Mouse (Mus musculus): Measurements from ENCODE around the gene Gm42906.

Gm42906 gene

DNA sequence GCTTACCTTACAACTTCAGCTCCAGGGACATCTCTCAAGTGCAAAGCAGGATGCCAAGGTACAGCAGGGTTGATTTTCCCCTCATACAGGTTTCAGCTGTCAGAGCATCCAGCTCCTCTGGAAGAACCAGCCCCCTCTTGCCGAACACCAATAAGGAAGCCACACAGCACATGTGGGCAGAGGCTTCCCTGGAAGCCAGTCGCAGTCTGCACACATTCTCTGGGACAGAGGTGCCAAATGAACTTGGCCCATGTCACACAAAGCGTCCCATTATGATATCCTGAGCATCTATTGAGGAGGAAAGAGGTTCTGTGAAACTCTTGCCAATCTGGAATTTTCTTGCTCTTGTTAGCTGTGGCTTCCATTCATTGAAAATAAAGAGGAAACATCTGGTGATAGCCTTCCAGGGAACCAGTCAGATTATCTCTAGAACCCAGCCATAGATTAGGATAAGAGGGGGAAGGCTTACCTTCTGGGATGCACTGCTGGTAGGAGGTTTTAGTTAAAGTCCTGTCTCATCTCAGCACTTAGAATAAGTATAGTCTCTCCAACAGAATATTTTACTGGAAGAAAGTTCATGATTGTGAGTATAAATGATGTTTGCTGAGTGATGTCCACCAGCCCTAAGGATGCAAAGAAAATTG lies at the start of gene Gm42906:
Gene Gm42906, minus strand, starts transcription at position 51 of the 644 bp plus-strand sequence.
- DNase-seq, result no peak

DNA sequence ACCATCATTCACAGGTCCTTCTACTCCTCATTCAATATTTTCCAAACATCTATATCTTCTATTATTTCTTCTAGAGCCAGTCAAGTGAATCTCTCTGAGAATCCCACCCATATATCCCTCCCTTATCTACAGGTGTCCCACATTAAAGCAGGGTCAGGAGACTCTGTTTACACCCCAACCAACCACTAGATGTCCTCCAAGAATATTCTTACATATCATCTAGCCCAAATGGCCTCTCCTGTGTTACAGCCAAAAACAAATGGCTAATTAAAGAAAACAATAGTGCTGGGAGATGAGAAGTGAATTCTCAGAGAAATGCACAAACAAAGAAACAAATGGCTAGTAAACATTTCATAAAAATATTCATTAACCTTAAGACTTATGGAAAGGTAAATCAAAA lies 17.7 kb upstream of the Gm42906 start:
- DNase-seq, result no peak

GRCm38 (mm10) chr5:151435106-151435505 lies 7.1 kb upstream of the Gm42906 start:
- no peak for DNase-seq

DNA sequence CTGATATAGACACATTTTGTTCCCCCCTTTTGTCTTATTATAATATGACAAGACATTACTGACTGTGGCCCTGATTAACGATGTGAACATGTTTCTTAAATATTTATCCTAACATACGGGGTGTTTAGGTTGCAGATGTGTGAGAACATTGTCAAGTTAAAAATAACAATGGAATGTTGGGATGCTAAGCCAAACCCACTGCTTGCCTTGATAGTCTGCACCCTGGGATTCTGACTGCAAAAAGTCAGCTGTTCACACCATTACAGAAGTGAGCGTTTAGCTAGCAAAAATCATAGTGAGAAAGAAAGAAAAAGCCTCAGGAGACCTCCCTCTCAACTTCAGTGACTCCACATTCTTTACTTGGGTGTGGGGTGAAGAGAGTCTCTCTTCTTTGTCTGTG lies 1.5 kb downstream of the Gm42906 start:
- no peak for DNase-seq

DNA sequence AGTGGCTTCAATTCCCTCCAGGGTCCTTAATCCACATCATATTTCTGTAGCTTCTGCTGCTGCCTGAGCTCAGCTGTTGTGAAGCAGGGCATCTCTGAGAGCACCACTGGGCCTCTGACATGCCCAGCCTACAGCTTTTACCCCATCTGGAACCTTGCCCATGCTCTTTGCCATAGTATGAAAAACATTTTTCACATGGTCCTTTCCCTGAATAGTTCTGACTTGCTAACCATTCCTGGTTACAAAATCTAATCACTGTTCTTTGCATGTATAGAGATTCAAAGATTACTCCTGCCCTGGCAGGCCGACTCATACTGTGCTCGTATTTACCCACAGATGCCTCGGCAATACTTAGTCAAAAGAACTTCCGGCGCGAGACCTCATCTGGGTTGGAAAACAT lies 5.3 kb downstream of the Gm42906 start:
- no peak for DNase-seq

DNA sequence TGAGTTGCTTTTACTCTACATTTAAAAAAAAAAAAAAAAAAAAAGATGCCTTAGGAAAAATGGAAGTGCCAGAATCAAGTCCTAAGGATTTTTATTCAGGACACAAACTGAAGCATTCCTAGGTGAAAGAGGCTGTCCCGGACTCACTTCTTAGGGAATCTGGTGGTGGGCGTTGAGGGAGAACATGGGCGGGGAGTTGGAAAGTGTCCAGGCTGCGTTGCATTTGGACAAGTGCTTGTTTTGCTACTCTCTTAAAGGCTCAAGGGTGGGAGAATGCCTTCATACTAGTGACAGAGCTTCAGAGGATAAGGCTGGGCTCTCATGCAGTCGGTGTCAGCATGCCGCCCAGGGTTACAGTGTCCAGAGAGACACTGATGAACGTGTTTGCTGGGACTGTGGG lies 6.1 kb downstream of the Gm42906 start:
- DNase-seq, result no peak

DNA sequence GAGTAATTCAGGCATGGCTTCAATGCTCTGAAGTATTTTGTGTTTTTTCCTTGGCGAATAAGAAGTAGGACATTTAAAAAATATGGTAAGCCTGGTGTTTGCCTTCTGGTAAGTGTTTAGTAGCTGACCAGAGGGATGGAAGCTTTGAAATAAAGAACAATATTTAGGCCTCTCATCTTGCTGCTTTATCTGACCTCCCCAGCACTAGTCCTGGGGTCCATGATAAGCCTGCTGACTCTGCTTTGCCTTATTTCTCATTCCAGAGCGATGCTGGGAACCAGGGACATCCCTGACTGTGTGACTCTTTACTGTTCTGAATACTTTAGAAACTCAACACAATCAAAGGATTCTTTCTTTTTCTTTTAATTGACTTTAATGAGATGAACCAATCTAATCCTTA lies 9.4 kb downstream of the Gm42906 start:
- DNase-seq, result no peak

GRCm38 (mm10) chr5:151417421-151418038 lies 10.4 kb downstream of the Gm42906 start:
- no peak for DNase-seq

GRCm38 (mm10) chr5:151416988-151417387 lies 11.0 kb downstream of the Gm42906 start:
- no peak for DNase-seq

- DNase-seq, result no peak
Observed at GRCm38 (mm10) chr5:151413617-151414016, 14.3 kb downstream of the Gm42906 start.

GRCm38 (mm10) chr5:151412666-151413463 lies 15.1 kb downstream of the Gm42906 start:
- no peak for DNase-seq

- no peak for DNase-seq
Observed at GRCm38 (mm10) chr5:151410006-151410405, 18.0 kb downstream of the Gm42906 start.

- no peak for DNase-seq
Observed at GRCm38 (mm10) chr5:151409282-151409681, 18.7 kb downstream of the Gm42906 start.

GRCm38 (mm10) chr5:151408124-151408900 lies 19.7 kb downstream of the Gm42906 start:
- DNase-seq, result no peak

DNA sequence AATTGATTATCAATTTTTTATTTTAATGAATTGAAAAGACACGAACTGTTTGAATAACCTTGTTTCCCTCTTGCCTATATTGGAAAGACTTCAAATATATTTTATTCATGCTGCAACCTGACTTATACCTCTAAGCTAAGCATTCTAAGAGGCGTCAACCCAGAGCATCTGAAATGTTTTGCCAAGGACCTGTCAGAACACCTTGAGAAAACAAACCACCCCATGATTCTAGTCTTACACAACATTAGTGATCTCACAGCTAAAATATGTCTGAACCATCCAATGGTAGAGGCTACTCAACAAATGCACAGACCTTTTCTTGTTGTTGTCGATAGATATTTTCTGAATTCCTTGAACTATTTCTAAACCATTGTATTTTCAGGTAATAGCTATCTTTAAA lies 20.5 kb downstream of the Gm42906 start:
- DNase-seq, result no peak

DNA sequence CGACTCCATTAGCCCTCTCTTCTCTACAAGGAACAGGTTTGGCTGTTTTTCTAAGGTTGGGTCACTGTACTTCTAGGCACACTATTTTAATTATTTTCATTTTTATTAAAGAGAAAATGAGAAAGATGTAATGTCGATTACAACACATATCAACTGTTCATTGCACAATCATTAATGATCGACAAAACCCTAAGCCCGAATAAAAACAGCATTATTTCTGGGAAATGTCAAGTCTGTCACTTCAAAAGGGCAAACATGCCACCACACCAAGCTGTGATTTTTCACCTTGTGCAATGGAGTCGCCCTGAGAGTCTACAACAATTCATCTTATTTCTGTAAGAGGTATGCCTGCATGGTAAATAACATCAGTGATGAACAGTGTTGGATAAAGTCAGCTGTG lies 21.7 kb downstream of the Gm42906 start:
- no peak for DNase-seq

DNA sequence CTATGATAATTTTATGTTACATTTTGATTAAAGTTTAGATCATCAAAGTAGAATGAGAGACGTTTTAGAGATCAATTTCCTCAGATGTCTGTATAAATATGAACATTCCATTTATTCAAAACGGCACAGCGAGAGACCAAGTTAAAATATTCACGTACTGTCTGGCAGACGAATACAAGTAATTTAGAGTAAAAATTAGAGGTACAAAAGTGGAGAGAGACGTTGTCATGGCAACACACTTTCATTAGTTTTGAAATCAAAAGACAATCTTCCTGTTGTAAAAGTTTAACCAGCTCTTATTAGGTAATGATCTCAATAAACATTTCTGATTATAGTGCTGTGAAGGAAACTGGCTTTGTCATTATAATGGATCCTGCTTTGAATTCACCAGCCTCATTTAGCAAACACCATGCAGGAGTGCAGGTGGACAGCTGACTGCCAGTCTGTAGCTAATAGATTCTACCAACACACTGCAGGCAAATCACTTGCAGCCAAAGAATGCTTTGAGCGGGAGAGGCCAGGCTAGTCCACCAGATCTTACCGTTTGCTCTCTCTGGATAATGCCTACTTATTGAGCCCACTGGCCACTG lies 22.6 kb downstream of the Gm42906 start:
- no peak for DNase-seq

GRCm38 (mm10) chr5:151403586-151403985 lies 24.4 kb downstream of the Gm42906 start:
- DNase-seq, result no peak

DNA sequence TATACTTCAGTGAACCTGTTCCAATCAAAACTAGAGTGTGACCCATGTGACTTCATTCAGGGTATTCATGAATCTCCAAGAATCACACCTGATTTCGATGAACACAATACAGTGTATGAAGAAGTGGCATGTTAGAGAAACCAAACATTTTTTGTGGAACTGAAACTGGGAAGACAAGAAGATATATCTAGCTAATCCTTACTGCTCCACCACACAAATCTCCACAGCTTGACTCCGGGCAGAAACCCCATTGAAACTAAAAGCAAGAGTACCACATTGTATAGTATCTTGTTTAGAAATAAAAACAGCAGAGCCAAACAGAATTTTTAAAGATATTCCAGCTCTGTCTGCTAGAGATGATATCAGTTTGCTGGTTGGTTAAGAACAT lies 27.4 kb downstream of the Gm42906 start:
- DNase-seq, result no peak

DNA sequence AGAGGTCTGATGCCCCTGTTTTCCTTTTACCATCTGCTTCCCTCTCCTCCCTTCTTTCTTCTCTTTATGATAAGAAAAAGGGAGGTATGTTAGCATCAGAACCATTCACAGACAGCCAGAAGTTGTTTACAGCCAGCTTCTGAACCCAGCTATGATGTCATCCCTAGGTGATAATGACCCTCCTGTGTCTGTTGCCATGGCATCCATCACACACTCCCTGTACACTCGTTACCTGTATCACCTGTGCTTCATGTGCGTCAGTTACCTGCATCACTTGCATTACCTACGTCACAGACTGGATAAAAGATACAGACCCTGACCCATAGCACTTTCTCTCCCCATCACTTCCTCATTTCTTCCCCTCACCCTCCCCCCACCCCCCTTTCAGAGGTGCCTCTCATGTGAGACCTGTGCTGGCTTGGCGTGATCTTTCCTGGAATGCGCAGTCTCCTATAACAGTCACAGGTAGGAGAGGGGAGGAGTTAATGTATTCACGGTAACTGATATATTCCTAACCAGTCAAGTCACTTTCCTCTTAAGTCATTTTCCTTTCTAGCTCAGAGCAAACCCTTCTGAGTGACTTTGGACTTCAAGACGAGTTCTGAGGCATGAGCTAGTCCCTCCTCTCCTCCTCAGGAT lies 27.9 kb downstream of the Gm42906 start:
- no peak for DNase-seq

DNA sequence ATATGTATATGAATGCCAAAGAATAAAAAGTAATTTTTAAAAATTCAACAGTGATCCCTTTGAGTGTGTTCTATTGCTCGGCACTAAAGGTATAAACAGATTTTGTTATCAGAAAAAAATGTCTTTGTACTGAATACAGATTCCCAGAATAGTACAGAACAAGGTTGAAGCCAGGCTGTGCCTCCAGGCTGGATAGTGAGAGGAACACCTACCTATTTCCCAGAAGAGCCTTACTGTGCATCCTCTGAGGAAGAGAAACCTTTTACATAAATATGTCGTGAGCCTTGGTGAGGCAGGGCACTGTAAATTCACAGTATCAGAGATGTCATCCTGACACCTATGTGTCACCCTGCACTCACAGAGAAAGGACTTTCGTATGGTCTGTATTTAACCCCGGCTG lies 31.8 kb downstream of the Gm42906 start:
- no peak for DNase-seq

DNA sequence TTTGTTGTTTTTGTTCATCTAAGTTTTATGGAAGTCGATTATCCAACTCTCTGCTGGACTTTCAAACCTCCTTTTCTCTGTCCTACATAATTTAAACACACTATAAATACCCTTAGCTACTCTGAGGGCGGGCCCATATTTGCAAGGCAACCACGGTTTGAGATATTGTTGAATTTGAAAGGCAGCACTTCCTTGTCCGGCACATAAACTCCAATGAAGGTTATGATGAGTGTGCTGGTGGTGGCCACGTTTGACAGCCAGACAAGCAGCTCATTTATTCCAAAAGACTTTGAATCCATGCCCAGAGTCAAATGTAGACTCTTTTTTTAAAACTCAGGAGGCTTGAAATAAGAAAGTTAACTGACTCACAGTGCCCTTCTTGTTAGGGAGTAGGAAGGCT lies 33.3 kb downstream of the Gm42906 start:
- DNase-seq, result no peak
